Mouse (Mus musculus): ENCODE measurements around the gene 2300002M23Rik. TPM values are rescaled to one million over a fixed set of nuclear protein-coding genes. Genes with fewer than 3 reads are reported as not detected.
A peak's percentile ranks its signal among the peaks of the same experiment; 100 is the strongest.

The 2300002M23Rik gene
- total and polyA plus RNA-seq, 2 experiments from 2014 or later, result not detected

- ATAC-seq (no peak), DNase-seq (no peak)
- no peak for TF ChIP-seq CTCF (IDR thresholded peaks at IDR 0.05; ENCODE audit: low read depth)
- Histone ChIP-seq H3K4me2 (ENCODE audit: low read depth) (no peak overlapping the region), H3K27ac (ENCODE audit: low read depth, low read length) (no peak overlapping the region), H3K27me3 (ENCODE audit: insufficient read depth, low read length) (no peaks in the 10 kb centered on the region), H3K36me3 (ENCODE audit: insufficient read depth) (no peaks in the 10 kb centered on the region), H3K4me1 (ENCODE audit: insufficient read depth) (0 out of 2 replicates have a peak, but pooled peaks cover 1% of the 10 kb centered on the region), H3K9ac (no peak overlapping the region), H3K9me3 (ENCODE audit: low read length) (no peaks in the 10 kb centered on the region), H3K4me3 (ENCODE audit: low read depth, low read length) (no peak overlapping the region)
- 93% methylated on average over 18 of the region's 18 CpGs for WGBS
These were observed 12.4 kb upstream of the 2300002M23Rik start for GRCm38 (mm10) chr17:35554761-35555397.

DNA sequence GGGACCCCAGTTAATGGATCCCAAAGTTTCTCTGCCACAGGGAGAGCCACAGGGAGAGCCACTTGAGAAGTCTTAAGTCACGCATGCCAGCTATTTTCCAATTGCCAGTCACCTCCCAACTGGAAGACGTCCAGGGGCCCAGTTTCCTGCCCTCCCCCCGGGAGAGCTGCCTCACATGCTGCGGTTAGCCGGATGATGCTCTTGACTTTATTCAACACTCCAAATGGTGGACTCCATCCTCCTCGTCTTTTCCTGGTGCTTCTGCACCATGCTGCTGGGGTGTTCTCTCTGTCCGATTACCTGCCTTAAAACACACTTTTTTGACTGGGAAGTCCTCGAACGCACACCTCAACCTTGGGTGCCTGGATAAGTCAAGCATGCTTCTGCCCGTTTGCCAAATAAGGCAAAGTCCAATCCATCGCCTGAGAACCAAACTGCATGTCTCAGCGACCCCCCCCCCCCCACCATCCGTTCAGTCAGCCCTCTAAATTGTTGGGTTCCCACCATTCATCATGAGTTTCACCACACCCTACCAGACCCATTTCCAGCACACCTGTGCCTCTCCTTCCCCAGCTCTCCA, 11.0 kb upstream of the 2300002M23Rik start:
- H3K4me1 ChIP-seq (ENCODE audit: insufficient read depth), result no peaks in the 10 kb centered on the region
- no peak for DNase-seq
- H3K27me3 ChIP-seq (ENCODE audit: insufficient read depth, low read length), result no peaks in the 10 kb centered on the region
- H3K27ac ChIP-seq (ENCODE audit: low read depth, low read length), result no peak overlapping the region
- TF ChIP-seq CTCF (IDR thresholded peaks at IDR 0.05; ENCODE audit: low read depth), result no peak
- no peaks in the 10 kb centered on the region for H3K36me3 ChIP-seq (ENCODE audit: insufficient read depth)
- no peaks in the 10 kb centered on the region for H3K9me3 ChIP-seq (ENCODE audit: low read length)
- no peak overlapping the region for H3K4me2 ChIP-seq (ENCODE audit: low read depth)
- H3K4me3 ChIP-seq (ENCODE audit: low read depth, low read length), result no peak overlapping the region
- no peak overlapping the region for H3K9ac ChIP-seq
- ATAC-seq, result no peak
- WGBS, result 88% methylated on average over 13 of the region's 13 CpGs

- ATAC-seq, result peak; percentile 56
These were observed 10.4 kb upstream of the 2300002M23Rik start for GRCm38 (mm10) chr17:35556812-35557211.

DNA sequence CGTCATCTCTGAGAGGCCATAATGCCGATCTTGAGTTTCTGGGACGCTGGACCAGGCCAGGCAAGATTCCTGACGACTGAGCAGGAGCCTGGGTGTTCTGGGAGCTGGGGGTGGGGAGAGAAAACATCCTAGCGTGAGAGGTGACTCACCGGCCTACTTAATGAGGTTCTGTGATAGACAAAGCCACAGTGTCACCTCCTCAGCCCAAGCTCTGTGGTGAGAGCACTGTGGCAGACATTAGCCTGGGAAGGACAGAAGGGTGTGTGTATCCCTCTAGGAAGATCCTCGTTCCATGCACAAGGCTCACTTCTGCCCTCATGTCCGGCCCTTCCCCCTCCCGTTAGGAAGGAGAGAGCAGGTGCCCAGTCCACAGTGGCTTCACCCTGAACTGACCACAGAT, 9.9 kb upstream of the 2300002M23Rik start:
- H3K4me2 ChIP-seq (ENCODE audit: low read depth), result no peak overlapping the region
- no peaks in the 10 kb centered on the region for H3K36me3 ChIP-seq (ENCODE audit: insufficient read depth)
- H3K27ac ChIP-seq (ENCODE audit: low read depth, low read length), result no peak overlapping the region
- no peaks in the 10 kb centered on the region for H3K9me3 ChIP-seq (ENCODE audit: low read length)
- H3K9ac ChIP-seq, result no peak overlapping the region
- no peaks in the 10 kb centered on the region for H3K27me3 ChIP-seq (ENCODE audit: insufficient read depth, low read length)
- no peak overlapping the region for H3K4me3 ChIP-seq (ENCODE audit: low read depth, low read length)
- TF ChIP-seq CTCF (IDR thresholded peaks at IDR 0.05; ENCODE audit: low read depth), result no peak
- WGBS, result 78% methylated on average over 9 of the region's 9 CpGs
- no peaks in the 10 kb centered on the region for H3K4me1 ChIP-seq (ENCODE audit: insufficient read depth)
- DNase-seq, result no peak
- ATAC-seq, result no peak

More at GRCm38 (mm10) chr17:35556812-35557211, 10.4 kb upstream of the 2300002M23Rik start:
- TF ChIP-seq CTCF (IDR thresholded peaks at IDR 0.05; ENCODE audit: low read depth), result peak; percentile 84
- 27% methylated on average over 5 of the region's 5 CpGs for WGBS
- DNase-seq, result peak; percentile 64
- no peak overlapping the region for H3K27ac ChIP-seq (ENCODE audit: low read depth, low read length)
- no peaks in the 10 kb centered on the region for H3K9me3 ChIP-seq (ENCODE audit: low read length)
- no peaks in the 10 kb centered on the region for H3K27me3 ChIP-seq (ENCODE audit: insufficient read depth, low read length)
- no peaks in the 10 kb centered on the region for H3K4me1 ChIP-seq (ENCODE audit: insufficient read depth)
- H3K4me2 ChIP-seq (ENCODE audit: low read depth), result no peak overlapping the region
- H3K36me3 ChIP-seq (ENCODE audit: insufficient read depth), result no peaks in the 10 kb centered on the region
- H3K9ac ChIP-seq, result no peak overlapping the region
- H3K4me3 ChIP-seq (ENCODE audit: low read depth, low read length), result no peak overlapping the region

GRCm38 (mm10) chr17:35558216-35558615, 9.0 kb upstream of the 2300002M23Rik start:
- 65% methylated on average over 8 of the region's 8 CpGs for WGBS
- H3K36me3 ChIP-seq (ENCODE audit: insufficient read depth), result no peaks in the 10 kb centered on the region
- no peak overlapping the region for H3K9ac ChIP-seq
- H3K4me1 ChIP-seq (ENCODE audit: insufficient read depth), result no peaks in the 10 kb centered on the region
- no peak overlapping the region for H3K4me3 ChIP-seq (ENCODE audit: low read depth, low read length)
- H3K9me3 ChIP-seq (ENCODE audit: low read length), result no peaks in the 10 kb centered on the region
- ATAC-seq (no peak), DNase-seq (no peak)
- no peak for TF ChIP-seq CTCF (IDR thresholded peaks at IDR 0.05; ENCODE audit: low read depth)
- no peak overlapping the region for H3K4me2 ChIP-seq (ENCODE audit: low read depth)
- H3K27ac ChIP-seq (ENCODE audit: low read depth, low read length), result no peak overlapping the region
- no peaks in the 10 kb centered on the region for H3K27me3 ChIP-seq (ENCODE audit: insufficient read depth, low read length)

GRCm38 (mm10) chr17:35567767-35568166, 517 bp downstream of the 2300002M23Rik start:
- H3K9me3 ChIP-seq (ENCODE audit: low read length), result no peaks in the 10 kb centered on the region
- no peak overlapping the region for H3K4me2 ChIP-seq (ENCODE audit: low read depth)
- DNase-seq, result no peak
- H3K4me1 ChIP-seq (ENCODE audit: insufficient read depth), result 0 out of 2 replicates have a peak, but pooled peaks cover 4% of the 10 kb centered on the region
- no peak overlapping the region for H3K9ac ChIP-seq
- no peaks in the 10 kb centered on the region for H3K27me3 ChIP-seq (ENCODE audit: insufficient read depth, low read length)
- H3K36me3 ChIP-seq (ENCODE audit: insufficient read depth), result no peaks in the 10 kb centered on the region
- WGBS, result 29% methylated on average over 9 of the region's 9 CpGs
- ATAC-seq, result no peak
- TF ChIP-seq CTCF (IDR thresholded peaks at IDR 0.05; ENCODE audit: low read depth), result no peak
- H3K27ac ChIP-seq (ENCODE audit: low read depth, low read length), result no peak overlapping the region
- H3K4me3 ChIP-seq (ENCODE audit: low read depth, low read length), result no peak overlapping the region
